Mouse (Mus musculus) lung, embryonic 15.5 days (tissue): ENCODE measurements around the gene Gm13279. TPM values are rescaled to one million over a fixed set of nuclear protein-coding genes. Genes with fewer than 3 reads are reported as not detected.
A peak's percentile ranks its signal among the peaks of the same experiment; 100 is the strongest.
"Not testable (repeated sequence)": the region's sequence is repeated elsewhere in the genome, so short reads cannot be mapped to it uniquely, and the experiment has no call there.

ENCODE experiments used
- ATAC-seq: fragments of 200-750 bp; cut with Nextera tagmentation; 2 replicates; pipeline ENCODE4 v1.8.0; 2017; ENCODE audit warnings: moderate number of reproducible peaks, borderline replicate concordance; ENCODE audit not compliant: low FRiP score, low TSS enrichment; ENCODE audit errors: extremely low read depth
- H3K27ac ChIP-seq: fragments of 300-500 bp; sonication (generic); 2 replicates; pipeline ENCODE4 v1.5.1; 2015; ENCODE audit warnings: moderate library complexity, mild to moderate bottlenecking, inconsistent platforms
- H3K27me3 ChIP-seq: fragments of 300-500 bp; sonication (generic); 2 replicates; pipeline ENCODE4 v1.6.1; 2015; ENCODE audit warnings: inconsistent platforms
- H3K36me3 ChIP-seq: fragments of 300-500 bp; sonication (generic); 2 replicates; pipeline ENCODE4 v1.6.1; 2015; ENCODE audit warnings: inconsistent platforms
- H3K4me1 ChIP-seq: fragments of 300-500 bp; sonication (generic); 2 replicates; pipeline ENCODE4 v1.6.1; 2015; ENCODE audit warnings: inconsistent platforms
- H3K4me2 ChIP-seq: fragments of 300-500 bp; sonication (generic); 2 replicates; pipeline ENCODE4 v1.6.1; 2015; ENCODE audit warnings: inconsistent platforms, mild to moderate bottlenecking, moderate library complexity
- H3K4me3 ChIP-seq: fragments of 300-500 bp; sonication (generic); 2 replicates; pipeline ENCODE4 v1.5.1; 2015; ENCODE audit warnings: mild to moderate bottlenecking, inconsistent platforms
- H3K9ac ChIP-seq: fragments of 300-500 bp; sonication (generic); 2 replicates; pipeline ENCODE4 v1.6.1; 2015; ENCODE audit warnings: inconsistent platforms
- H3K9me3 ChIP-seq: fragments of 300-500 bp; sonication (generic); 2 replicates; pipeline ENCODE4 v1.6.1; 2016; ENCODE audit warnings: inconsistent platforms
- WGBS: fragments of 180-500 bp; shearing (Covaris S2); methylation state at CpG from one replicate; pipeline ENCODE4 v1.1.7; 2015; 5-methylcytosine and 5-hydroxymethylcytosine counted together
- polyA plus RNA-seq: library from polyadenylated mRNA; unstranded; fragments of >200 nt; fragmentation: Nextera tagmentation; extraction: Ambion mirVana; gene quantifications from 2 replicates; pipeline ENCODE4 v1.2.1, GENCODE M21; 2015

The Gm13279 gene
- polyA plus RNA-seq, 1 experiment from 2014 or later, result not detected

GRCm38 (mm10) chr4:88773534-88773933 is 23.7 kb upstream of the Gm13279 start, which contains the start of gene Gm13290:
TSS of gene Gm13290 (plus strand) at chr4:88773834.
- H3K36me3 ChIP-seq, H3K4me2 ChIP-seq, H3K4me1 ChIP-seq, ATAC-seq, H3K4me3 ChIP-seq, H3K9ac ChIP-seq, H3K27ac ChIP-seq, H3K9me3 ChIP-seq, H3K27me3 ChIP-seq: not testable (repeated sequence)
- WGBS, result no CpG with 5 or more reads among the region's 32 CpGs

GRCm38 (mm10) chr4:88776622-88777021 is 20.6 kb upstream of the Gm13279 start, which contains the start of gene Gm13289:
TSS of gene Gm13289 (plus strand) at chr4:88776922.
- H3K4me3 ChIP-seq, H3K27me3 ChIP-seq, H3K9ac ChIP-seq, H3K27ac ChIP-seq, H3K36me3 ChIP-seq, ATAC-seq, H3K4me1 ChIP-seq, H3K9me3 ChIP-seq, H3K4me2 ChIP-seq: not testable (repeated sequence)
- no CpG with 5 or more reads among the region's 29 CpGs for WGBS

- not testable (repeated sequence) for H3K4me2 ChIP-seq, H3K36me3 ChIP-seq, H3K9ac ChIP-seq, H3K27ac ChIP-seq, H3K4me1 ChIP-seq, H3K4me3 ChIP-seq, ATAC-seq, H3K27me3 ChIP-seq, H3K9me3 ChIP-seq
- WGBS, result no CpG with 5 or more reads among the region's 29 CpGs
Observed at GRCm38 (mm10) chr4:88779550-88779949, 17.6 kb upstream of the Gm13279 start, which contains the start of gene Gm13272. TSS of gene Gm13272 (plus strand) at chr4:88779850.

DNA sequence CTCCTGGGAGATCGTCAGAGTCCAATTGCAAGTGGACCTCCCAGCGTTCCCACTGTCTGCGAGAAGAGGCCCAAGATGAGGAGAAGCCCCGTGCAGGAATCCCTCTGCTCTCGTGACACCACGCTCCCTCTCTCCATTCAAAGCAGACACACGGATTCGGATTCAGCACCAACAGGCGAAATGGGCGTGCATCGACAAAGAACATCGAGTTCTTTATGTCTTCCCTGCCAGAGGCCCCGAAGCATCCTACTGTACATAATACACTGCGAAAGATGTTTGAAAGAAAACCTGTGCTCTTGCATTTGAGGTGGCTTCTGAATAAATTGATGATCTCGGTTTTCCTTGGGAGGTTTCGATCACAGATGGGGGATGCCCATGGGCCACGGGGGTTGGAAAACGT is 16.9 kb upstream of the Gm13279 start:
- H3K27ac ChIP-seq, ATAC-seq, H3K4me3 ChIP-seq, H3K36me3 ChIP-seq, H3K9me3 ChIP-seq, H3K4me1 ChIP-seq, H3K9ac ChIP-seq, H3K27me3 ChIP-seq, H3K4me2 ChIP-seq: not testable (repeated sequence)
- WGBS, result 50% methylated on average over 16 of the region's 18 CpGs

- H3K27me3 ChIP-seq, H3K9ac ChIP-seq, H3K36me3 ChIP-seq, H3K4me1 ChIP-seq, H3K9me3 ChIP-seq, ATAC-seq: not testable (repeated sequence)
- peak within 1 kb of the TSS; percentile 51 for H3K4me2 ChIP-seq
- peak within 1 kb of the TSS; percentile 23; the same call in 1 of the 2 replicates for H3K4me3 ChIP-seq
- WGBS, result 12% methylated on average over 4 of the region's 7 CpGs
- peak within 1 kb of the TSS; percentile 75; the same call in 1 of the 2 replicates for H3K27ac ChIP-seq
Observed at GRCm38 (mm10) chr4:88781831-88782230, 15.4 kb upstream of the Gm13279 start, which contains the start of gene Ifnz. TSS of gene Ifnz (plus strand) at chr4:88782131.

DNA sequence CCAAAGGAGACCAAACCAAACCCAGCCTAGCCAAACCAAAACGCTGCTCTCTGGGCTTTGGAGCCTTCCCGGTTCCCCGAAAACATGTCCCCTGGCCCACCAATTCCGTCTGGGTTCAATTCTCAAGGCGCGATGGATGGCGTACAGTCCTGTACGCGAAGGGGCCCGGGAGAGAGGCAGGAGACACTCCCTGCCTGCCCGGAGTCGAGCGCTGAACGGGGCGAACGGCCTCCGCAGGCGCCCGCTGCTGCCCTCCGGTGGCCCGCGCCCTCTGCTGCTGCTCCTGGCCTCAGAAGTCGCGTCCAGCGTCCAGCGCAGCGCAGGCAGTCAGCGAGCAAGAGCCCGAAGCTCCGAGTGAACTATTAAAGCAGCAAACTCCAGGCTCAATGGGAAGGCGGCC is 14.9 kb upstream of the Gm13279 start:
- H3K27ac ChIP-seq, result peak overlapping the region; percentile 75; the same call in 1 of the 2 replicates
- WGBS, result 0% methylated on average over 17 of the region's 31 CpGs
- not testable (repeated sequence) for H3K36me3 ChIP-seq, H3K9me3 ChIP-seq, ATAC-seq, H3K9ac ChIP-seq, H3K27me3 ChIP-seq, H3K4me1 ChIP-seq
- H3K4me2 ChIP-seq, result peak overlapping the region; percentile 51
- H3K4me3 ChIP-seq, result peak overlapping the region; percentile 23; the same call in 1 of the 2 replicates

DNA sequence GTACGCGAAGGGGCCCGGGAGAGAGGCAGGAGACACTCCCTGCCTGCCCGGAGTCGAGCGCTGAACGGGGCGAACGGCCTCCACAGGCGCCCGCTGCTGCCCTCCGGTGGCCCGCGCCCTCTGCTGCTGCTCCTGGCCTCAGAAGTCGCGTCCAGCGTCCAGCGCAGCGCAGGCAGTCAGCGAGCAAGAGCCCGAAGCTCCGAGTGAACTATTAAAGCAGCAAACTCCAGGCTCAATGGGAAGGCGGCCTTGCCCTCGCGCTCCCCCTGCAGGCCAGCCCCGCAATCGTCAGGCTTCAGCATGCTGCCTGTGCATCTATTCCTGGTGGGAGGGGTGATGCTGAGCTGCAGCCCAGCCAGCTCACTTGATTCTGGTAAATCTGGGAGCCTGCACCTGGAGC is 11.8 kb upstream of the Gm13279 start, which contains the start of gene Gm13276:
TSS of gene Gm13276 (plus strand) at position 301 of the 400 bp plus-strand sequence.
- H3K4me2 ChIP-seq, H3K4me3 ChIP-seq, H3K9ac ChIP-seq, H3K36me3 ChIP-seq, ATAC-seq, H3K27me3 ChIP-seq, H3K27ac ChIP-seq, H3K4me1 ChIP-seq, H3K9me3 ChIP-seq: not testable (repeated sequence)
- no CpG with 5 or more reads among the region's 27 CpGs for WGBS

- H3K9me3 ChIP-seq, H3K4me1 ChIP-seq, H3K9ac ChIP-seq, H3K36me3 ChIP-seq, H3K27me3 ChIP-seq, ATAC-seq, H3K4me2 ChIP-seq, H3K4me3 ChIP-seq, H3K27ac ChIP-seq: not testable (repeated sequence)
- 0% methylated on average over 4 of the region's 28 CpGs for WGBS
Observed at GRCm38 (mm10) chr4:88788402-88788801, 8.8 kb upstream of the Gm13279 start, which contains the start of gene Gm13277. TSS of gene Gm13277 (plus strand) at chr4:88788632.

DNA sequence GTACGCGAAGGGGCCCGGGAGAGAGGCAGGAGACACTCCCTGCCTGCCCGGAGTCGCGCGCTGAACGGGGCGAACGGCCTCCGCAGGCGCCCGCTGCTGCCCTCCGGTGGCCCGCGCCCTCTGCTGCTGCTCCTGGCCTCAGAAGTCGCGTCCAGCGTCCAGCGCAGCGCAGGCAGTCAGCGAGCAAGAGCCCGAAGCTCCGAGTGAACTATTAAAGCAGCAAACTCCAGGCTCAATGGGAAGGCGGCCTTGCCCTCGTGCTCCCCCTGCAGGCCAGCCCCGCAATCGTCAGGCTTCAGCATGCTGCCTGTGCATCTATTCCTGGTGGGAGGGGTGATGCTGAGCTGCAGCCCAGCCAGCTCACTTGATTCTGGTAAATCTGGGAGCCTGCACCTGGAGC is 5.9 kb upstream of the Gm13279 start, which contains the start of gene Gm13278:
TSS of gene Gm13278 (plus strand) at position 301 of the 400 bp plus-strand sequence.
- H3K36me3 ChIP-seq, H3K4me3 ChIP-seq, H3K4me2 ChIP-seq, H3K4me1 ChIP-seq, H3K27me3 ChIP-seq, ATAC-seq, H3K9me3 ChIP-seq, H3K27ac ChIP-seq, H3K9ac ChIP-seq: not testable (repeated sequence)
- WGBS, result no CpG with 5 or more reads among the region's 28 CpGs

DNA sequence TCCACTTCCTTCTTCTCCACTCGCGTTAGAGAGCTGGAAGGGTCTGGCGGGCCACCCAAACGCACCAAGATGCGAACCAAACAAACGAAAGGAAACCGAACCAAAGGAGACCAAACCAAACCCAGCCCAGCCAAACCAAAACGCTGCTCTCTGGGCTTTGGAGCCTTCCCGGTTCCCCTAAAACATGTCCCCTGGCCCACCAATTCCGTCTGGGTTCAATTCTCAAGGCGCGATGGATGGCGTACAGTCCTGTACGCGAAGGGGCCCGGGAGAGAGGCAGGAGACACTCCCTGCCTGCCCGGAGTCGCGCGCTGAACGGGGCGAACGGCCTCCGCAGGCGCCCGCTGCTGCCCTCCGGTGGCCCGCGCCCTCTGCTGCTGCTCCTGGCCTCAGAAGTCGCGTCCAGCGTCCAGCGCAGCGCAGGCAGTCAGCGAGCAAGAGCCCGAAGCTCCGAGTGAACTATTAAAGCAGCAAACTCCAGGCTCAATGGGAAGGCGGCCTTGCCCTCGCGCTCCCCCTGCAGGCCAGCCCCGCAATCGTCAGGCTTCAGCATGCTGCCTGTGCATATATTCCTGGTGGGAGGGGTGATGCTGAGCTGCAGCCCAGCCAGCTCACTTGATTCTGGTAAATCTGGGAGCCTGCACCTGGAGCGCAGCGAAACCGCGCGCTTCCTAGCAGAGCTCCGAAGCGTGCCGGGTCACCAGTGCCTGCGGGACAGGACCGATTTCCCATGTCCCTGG is 3.1 kb upstream of the Gm13279 start, which contains the start of gene Gm13275:
TSS of gene Gm13275 (plus strand) at position 552 of the 740 bp plus-strand sequence.
- WGBS, result 0% methylated on average over 10 of the region's 52 CpGs
- not testable (repeated sequence) for H3K4me3 ChIP-seq, H3K36me3 ChIP-seq, H3K9me3 ChIP-seq, ATAC-seq, H3K9ac ChIP-seq, H3K27ac ChIP-seq, H3K4me2 ChIP-seq, H3K4me1 ChIP-seq, H3K27me3 ChIP-seq

DNA sequence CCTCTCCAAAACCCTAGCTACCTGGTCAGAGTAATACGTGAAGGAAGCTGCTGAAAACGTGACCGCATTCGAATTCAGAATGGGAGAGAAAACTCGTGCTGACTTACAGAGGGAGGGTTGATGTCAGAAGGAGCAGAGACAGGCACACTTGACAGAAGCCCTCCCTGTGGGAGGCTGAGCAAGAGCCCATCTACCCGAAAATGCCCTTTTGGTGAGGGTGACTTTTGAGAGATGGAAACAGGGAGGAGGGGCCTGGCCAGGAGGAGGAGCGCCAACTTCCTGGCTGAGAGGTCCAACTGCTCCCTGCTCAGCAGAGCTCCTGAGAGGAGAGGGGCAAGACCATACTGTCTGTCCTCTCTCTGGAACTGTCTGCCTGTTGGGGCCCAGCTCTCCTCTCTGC is 2.2 kb downstream of the Gm13279 start, which contains the start of gene Gm13285:
TSS of gene Gm13285 (plus strand) at position 301 of the 400 bp plus-strand sequence.
- not testable (repeated sequence) for H3K27ac ChIP-seq, H3K9ac ChIP-seq, H3K4me2 ChIP-seq, H3K36me3 ChIP-seq, H3K27me3 ChIP-seq, H3K4me3 ChIP-seq, H3K4me1 ChIP-seq, ATAC-seq, H3K9me3 ChIP-seq
- WGBS, result 15% methylated on average over 6 of the region's 7 CpGs

GRCm38 (mm10) chr4:88802954-88803353 is 5.8 kb downstream of the Gm13279 start, which contains the start of gene Gm13287:
TSS of gene Gm13287 (plus strand) at chr4:88803254.
- not testable (repeated sequence) for H3K4me3 ChIP-seq, H3K27ac ChIP-seq, H3K4me1 ChIP-seq, H3K27me3 ChIP-seq, H3K9me3 ChIP-seq, H3K9ac ChIP-seq, H3K36me3 ChIP-seq, ATAC-seq
- peak within 1 kb of the TSS; percentile 29; the same call in 1 of the 2 replicates for H3K4me2 ChIP-seq
- no CpG with 5 or more reads among the region's 29 CpGs for WGBS
